Mouse (Mus musculus) heart, adult 2 months (tissue): ENCODE measurements at regions not wholly inside any gene's neighbourhood (a gene's known extent, or its start where the extent isn't known, plus 50 kb on each side); places are given as distances from the start of the nearest gene placed in this dataset.

Experiments used
- DNase-seq, 2 experiments: peaks; one replicate each; pipeline ENCODE4 v3.0.0; 2021
- H3K27ac ChIP-seq: fragments of 200-600 bp; 2 replicates; pipeline ENCODE4 v1.8.1; 2022
- H3K27me3 ChIP-seq: fragments of 200-500 bp; 2 replicates; pipeline ENCODE4 v1.6.1; 2012; ENCODE audit warnings: mild to moderate bottlenecking, low read length, inconsistent platforms, mixed read lengths; ENCODE audit not compliant: control insufficient read depth, insufficient read depth
- H3K36me3 ChIP-seq: fragments of 200-500 bp; 2 replicates; pipeline ENCODE4 v1.6.1; 2012; ENCODE audit warnings: low read length, inconsistent platforms; ENCODE audit not compliant: control insufficient read depth, insufficient read depth
- H3K4me1 ChIP-seq: fragments of 200-500 bp; 2 replicates; pipeline ENCODE4 v1.6.1; 2011; ENCODE audit warnings: low read length; ENCODE audit not compliant: control insufficient read depth, insufficient read depth
- H3K4me3 ChIP-seq: fragments of 200-600 bp; 2 replicates; pipeline ENCODE4 v1.8.1; 2022
- H3K79me2 ChIP-seq: fragments of 200-500 bp; replicated peaks from 2 replicates; pipeline ENCODE4 v1.6.1; 2012; ENCODE audit warnings: mild to moderate bottlenecking, inconsistent platforms, low read length, moderate library complexity, mixed read lengths; ENCODE audit not compliant: control insufficient read depth, insufficient read depth
- H3K9ac ChIP-seq: fragments of 200-500 bp; 2 replicates; pipeline ENCODE4 v1.6.1; 2012; ENCODE audit warnings: low read depth, mild to moderate bottlenecking, control low read depth, inconsistent platforms, low read length, mixed read lengths
- CTCF ChIP-seq: fragments of 200-600 bp; IDR thresholded peaks from 2 replicates; pipeline ENCODE4 v1.8.1; 2022; ENCODE audit warnings: antibody characterized with exemption, mild to moderate bottlenecking, moderate library complexity
- EP300 ChIP-seq: fragments of 200-500 bp; IDR thresholded peaks from 2 replicates; pipeline ENCODE4 v1.6.1; 2011; ENCODE audit warnings: low read depth, low read length, control low read depth; ENCODE audit not compliant: insufficient read depth
- POLR2A ChIP-seq: fragments of 200-500 bp; IDR thresholded peaks from 2 replicates; pipeline ENCODE4 v1.6.1; 2011; ENCODE audit warnings: mild to moderate bottlenecking, low read depth, low read length, control low read depth; ENCODE audit not compliant: insufficient read depth
- WGBS: fragments of 180-500 bp; shearing (Covaris S2); methylation state at CpG from one replicate; pipeline ENCODE4 v1.1.7; 2018; 5-methylcytosine and 5-hydroxymethylcytosine counted together
- intact Hi-C: fragments of 180-260 bp; cut with DNase I; formaldehyde crosslinking; loops from one replicate; pipeline ENCODE4 v1.15.1; 2025

DNA sequence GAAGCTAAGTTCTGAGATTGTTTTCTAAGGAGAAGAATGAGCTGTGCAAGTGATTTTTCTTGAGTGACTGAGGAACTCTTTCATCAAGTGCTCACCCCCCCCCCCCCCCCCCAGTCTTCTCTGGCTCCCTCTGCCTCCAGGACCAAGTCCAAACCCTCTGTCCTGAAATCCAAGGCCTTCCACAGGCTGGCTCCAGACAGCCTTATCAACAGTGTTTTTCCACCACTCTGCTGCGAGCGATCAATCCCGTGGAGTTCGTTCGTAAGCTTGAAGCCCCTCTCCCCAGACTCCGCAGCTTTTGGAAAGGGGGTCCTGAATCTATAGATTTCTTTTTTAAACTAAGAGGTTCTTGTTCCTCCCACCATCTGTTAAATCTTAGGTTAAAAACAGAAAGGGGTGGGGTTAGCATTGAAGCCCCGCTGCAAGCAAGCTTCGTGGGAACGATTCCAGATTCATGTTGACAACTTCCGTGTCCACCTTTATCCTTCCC lies 146.1 kb downstream of the Pah start:
- 48% methylated on average over 10 of the region's 10 CpGs for WGBS
- TF ChIP-seq EP300, result no peak
- TF ChIP-seq POLR2A, result no peak
- no peak for TF ChIP-seq CTCF
- Histone ChIP-seq H3K4me1 (no peaks in the 10 kb centered on the region), H3K79me2 (no peaks in the 10 kb centered on the region), H3K9ac (no peak overlapping the region), H3K27ac (peak overlapping the region; percentile 28), H3K27me3 (no peaks in the 10 kb centered on the region), H3K36me3 (no peaks in the 10 kb centered on the region), H3K4me3 (no peak overlapping the region)
- DNase-seq, result peak; percentile 29
- intact Hi-C loops, result no loop called here

DNA sequence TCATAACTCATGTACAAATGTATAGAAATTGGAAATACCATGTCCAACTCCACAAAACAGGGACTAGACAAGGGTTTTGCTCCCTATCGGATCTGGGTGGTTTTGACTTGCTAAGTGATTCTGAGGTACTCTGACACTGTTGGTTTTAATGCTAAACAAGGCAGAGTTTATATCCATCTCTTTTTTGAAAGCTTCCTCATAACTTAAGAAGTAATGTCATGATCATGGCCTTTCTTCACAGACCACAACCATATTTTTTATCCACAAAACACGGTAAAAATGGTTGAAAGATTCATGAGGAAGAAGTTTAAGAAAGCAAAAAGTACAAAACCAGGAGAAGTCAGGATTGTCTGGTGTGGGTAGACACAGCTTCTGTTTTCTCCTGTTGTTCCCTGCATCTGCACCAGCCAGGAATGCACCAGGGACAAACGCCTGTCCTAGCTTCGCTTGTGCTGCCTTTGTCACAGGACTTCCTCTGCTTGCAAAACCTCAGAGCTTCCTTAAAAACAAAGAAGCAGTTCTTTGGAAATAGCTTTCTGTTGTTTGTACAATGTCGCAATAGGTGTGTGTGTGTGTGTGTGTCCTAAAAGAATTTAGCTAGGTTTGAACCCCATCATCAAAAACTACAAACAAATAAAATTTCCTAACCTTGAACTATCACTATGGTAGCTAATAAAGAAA lies 153.3 kb downstream of the Pah start:
- intact Hi-C loops, result no loop called here
- 53% methylated on average over 5 of the region's 5 CpGs for WGBS

DNA sequence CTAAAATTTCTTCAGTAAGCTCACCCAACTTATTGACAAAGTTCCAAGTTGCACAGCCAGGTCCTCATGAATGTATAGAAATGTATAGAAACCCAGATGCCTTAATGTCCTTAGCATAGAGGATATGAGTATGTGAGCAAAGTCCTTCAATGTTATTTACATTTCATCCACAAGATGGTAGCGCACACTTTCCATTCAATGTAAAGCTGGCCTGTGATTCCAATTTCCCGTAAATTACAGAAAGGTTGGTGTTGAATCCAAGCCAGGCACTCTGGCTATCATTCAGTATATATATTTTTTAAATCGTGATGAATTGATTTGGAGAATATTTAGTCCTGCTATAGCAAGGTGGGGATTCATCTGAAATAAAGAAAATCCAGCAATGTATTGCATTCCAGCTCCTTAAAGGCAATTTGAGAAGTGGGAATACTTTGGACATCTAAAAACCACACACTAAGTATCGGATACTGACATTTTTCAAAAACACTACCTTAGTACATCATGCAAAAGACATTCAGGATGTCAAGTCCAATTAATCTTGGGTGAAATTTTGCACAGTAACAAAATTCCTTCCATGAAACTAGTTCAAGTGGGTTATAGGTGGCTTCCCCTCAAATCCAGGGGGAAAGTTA lies 154.6 kb downstream of the Pah start:
- Histone ChIP-seq H3K79me2 (no peaks in the 10 kb centered on the region), H3K36me3 (no peaks in the 10 kb centered on the region), H3K27me3 (no peaks in the 10 kb centered on the region), H3K4me3 (no peak overlapping the region), H3K9ac (no peak overlapping the region), H3K4me1 (no peaks in the 10 kb centered on the region), H3K27ac (no peak overlapping the region)
- 54% methylated on average over 4 of the region's 4 CpGs for WGBS
- TF ChIP-seq CTCF (peak; percentile 33), POLR2A (no peak), EP300 (no peak)
- DNase-seq, result no peak
- intact Hi-C loops, result no loop called here

More for the DNA sequence above, 153.3 kb downstream of the Pah start:
- no peaks in the 10 kb centered on the region for H3K4me1 ChIP-seq
- DNase-seq, result peak in 1 of 2 experiments; percentile 17
- no peak overlapping the region for H3K4me3 ChIP-seq
- H3K36me3 ChIP-seq, result no peaks in the 10 kb centered on the region
- no peak overlapping the region for H3K27ac ChIP-seq
- H3K27me3 ChIP-seq, result no peaks in the 10 kb centered on the region
- TF ChIP-seq POLR2A, result no peak
- no peak for TF ChIP-seq CTCF
- no peak for TF ChIP-seq EP300
- H3K9ac ChIP-seq, result no peak overlapping the region
- H3K79me2 ChIP-seq, result no peaks in the 10 kb centered on the region

DNA sequence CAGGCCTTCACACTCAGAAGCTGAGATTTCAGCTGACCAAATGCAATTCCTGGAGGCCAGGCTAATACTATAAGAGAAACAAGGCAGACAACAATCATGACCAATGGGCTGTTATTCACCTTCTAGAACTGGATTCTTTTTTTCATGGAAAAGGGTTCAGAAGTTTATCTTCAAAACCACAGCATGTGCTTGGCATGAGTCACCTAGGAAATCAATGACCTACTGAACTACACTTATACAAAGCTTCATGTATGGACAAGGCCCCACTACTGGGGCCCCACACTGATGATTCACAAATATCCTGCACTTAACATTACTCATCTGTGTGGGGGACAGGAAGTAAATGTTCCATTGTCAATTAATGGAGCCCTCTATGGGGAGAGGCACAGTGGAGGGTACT lies 157.4 kb downstream of the Pah start:
- TF ChIP-seq CTCF, result no peak
- TF ChIP-seq POLR2A, result no peak
- TF ChIP-seq EP300, result no peak
- Histone ChIP-seq H3K27me3 (no peaks in the 10 kb centered on the region), H3K79me2 (no peaks in the 10 kb centered on the region), H3K27ac (no peak overlapping the region), H3K36me3 (no peaks in the 10 kb centered on the region), H3K4me3 (no peak overlapping the region), H3K4me1 (no peaks in the 10 kb centered on the region), H3K9ac (no peak overlapping the region)
- DNase-seq, result no peak
- intact Hi-C loops, result no loop called here

DNA sequence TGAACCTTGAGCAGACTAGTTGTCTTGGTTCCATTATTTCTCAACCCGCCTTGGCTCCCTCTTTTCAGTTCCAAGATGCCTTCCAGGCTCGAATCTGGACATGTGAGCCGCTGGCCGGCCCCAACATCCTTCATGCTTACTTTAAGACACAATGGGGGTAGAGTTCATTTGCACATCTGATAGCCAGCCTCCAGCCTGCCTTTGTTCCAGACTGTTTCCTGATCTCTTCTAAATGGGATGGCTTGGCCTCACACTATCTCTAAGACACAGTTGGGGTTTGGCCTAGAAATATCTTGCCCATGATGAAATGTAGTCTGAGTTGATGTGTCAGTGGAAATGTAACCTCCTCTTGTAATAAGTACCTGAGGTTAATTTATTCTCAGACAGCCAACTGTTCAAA lies 164.7 kb downstream of the Pah start:
- Histone ChIP-seq H3K79me2 (no peaks in the 10 kb centered on the region), H3K27me3 (no peaks in the 10 kb centered on the region), H3K27ac (no peak overlapping the region), H3K36me3 (no peaks in the 10 kb centered on the region), H3K9ac (no peak overlapping the region), H3K4me3 (no peak overlapping the region), H3K4me1 (no peaks in the 10 kb centered on the region)
- WGBS, result 53% methylated on average over 4 of the region's 4 CpGs
- no peak for DNase-seq
- intact Hi-C loops, result no loop called here
- no peak for TF ChIP-seq EP300
- TF ChIP-seq POLR2A, result no peak
- no peak for TF ChIP-seq CTCF

DNA sequence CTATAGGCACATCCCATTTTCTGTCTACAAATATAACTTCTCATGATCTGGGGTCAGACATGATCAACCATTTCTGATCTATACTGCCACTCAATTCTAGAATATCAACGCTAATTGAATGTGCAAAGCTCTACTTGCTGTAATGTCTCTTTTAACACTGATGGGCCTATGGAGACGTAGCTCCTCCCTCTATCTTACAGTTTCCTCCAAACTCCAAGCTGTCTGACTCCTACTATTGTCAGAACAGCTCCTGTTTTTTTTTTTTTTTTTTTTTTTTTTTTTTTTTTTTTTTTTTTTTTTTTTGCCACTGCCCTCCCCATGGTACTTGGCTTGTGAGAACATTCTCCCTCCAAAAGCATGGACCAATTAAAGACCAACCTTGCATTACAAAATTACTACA lies 165.2 kb downstream of the Pah start:
- Histone ChIP-seq H3K9ac (no peak overlapping the region), H3K36me3 (no peaks in the 10 kb centered on the region), H3K27me3 (no peaks in the 10 kb centered on the region), H3K27ac (no peak overlapping the region), H3K4me1 (no peaks in the 10 kb centered on the region), H3K4me3 (no peak overlapping the region), H3K79me2 (no peaks in the 10 kb centered on the region)
- TF ChIP-seq EP300 (no peak), POLR2A (no peak), CTCF (no peak)
- intact Hi-C loops, result no loop called here
- WGBS, result 83% methylated on average over 2 of the region's 2 CpGs
- DNase-seq, result no peak
